Mouse (Mus musculus) embryonic fibroblast, embryonic 13.5 days (primary cell): Measurements from ENCODE around the gene Tgds. TPM values are rescaled to one million over a fixed set of nuclear protein-coding genes. Genes with fewer than 3 reads are reported as not detected.

Source experiments
- H3K27ac ChIP-seq: 2 replicates; pipeline ENCODE4 v1.5.1; 2012; ENCODE audit warnings: low read length, control low read depth, inconsistent platforms; ENCODE audit not compliant: insufficient read depth
- H3K4me1 ChIP-seq: 2 replicates; pipeline ENCODE4 v1.6.1; 2011; ENCODE audit warnings: low read length; ENCODE audit not compliant: control insufficient read depth, insufficient read depth
- H3K4me3 ChIP-seq: 2 replicates; pipeline ENCODE4 v1.5.1; 2011; ENCODE audit warnings: mild to moderate bottlenecking, control low read depth, low read length; ENCODE audit not compliant: insufficient read depth
- CTCF ChIP-seq: IDR thresholded peaks from 2 replicates; pipeline ENCODE4 v1.5.1; 2011; ENCODE audit warnings: mild to moderate bottlenecking, control low read depth, low read length, moderate library complexity, borderline replicate concordance; ENCODE audit not compliant: insufficient read depth
- POLR2A ChIP-seq: IDR thresholded peaks from 2 replicates; pipeline ENCODE4 v1.6.1; 2011; ENCODE audit warnings: low read depth, mild to moderate bottlenecking, control low read depth, low read length, moderate library complexity
- polyA plus RNA-seq: library from polyadenylated mRNA; stranded (reverse); fragments of >200 nt; gene quantifications from 2 replicates; pipeline ENCODE4 v1.2.4, GENCODE M21; 2011; ENCODE audit warnings: low read depth; ENCODE audit not compliant: missing spikeins, insufficient read length

The Tgds gene
- polyA plus RNA-seq, result 38.8 TPM in 2 replicates

- H3K4me1 ChIP-seq, result peaks cover 3% of the 10 kb centered on the region; the same call in 1 of the 2 replicates
- H3K4me3 ChIP-seq, result peak within 1 kb of the TSS; percentile 84
- H3K27ac ChIP-seq, result no peak within 1 kb of the TSS
- TF ChIP-seq CTCF, result no peak
- peak; percentile 88 for TF ChIP-seq POLR2A
Observed at GRCm38 (mm10) chr14:118132642-118132977, at the start of gene Tgds. TSS of gene Tgds (minus strand) at chr14:118132755.

- H3K4me3 ChIP-seq, result peak overlapping the region; percentile 57
- peaks cover 2% of the 10 kb centered on the region; the same call in 1 of the 2 replicates for H3K4me1 ChIP-seq
- no peak overlapping the region for H3K27ac ChIP-seq
- TF ChIP-seq POLR2A (peak; percentile 45), CTCF (no peak)
Observed at GRCm38 (mm10) chr14:118180711-118181177, 48.2 kb upstream of the Tgds start.

GRCm38 (mm10) chr14:118180117-118180557, 47.6 kb upstream of the Tgds start:
- Histone ChIP-seq H3K4me1 (peaks cover 2% of the 10 kb centered on the region; the same call in 1 of the 2 replicates), H3K4me3 (peak overlapping the region; percentile 57), H3K27ac (no peak overlapping the region)
- TF ChIP-seq POLR2A, result no peak
- no peak for TF ChIP-seq CTCF

- H3K4me3 ChIP-seq, result peak overlapping the region; percentile 57
- H3K4me1 ChIP-seq, result peaks cover 2% of the 10 kb centered on the region; the same call in 1 of the 2 replicates
- TF ChIP-seq CTCF, result no peak
- TF ChIP-seq POLR2A, result no peak
- H3K27ac ChIP-seq, result no peak overlapping the region
Observed at GRCm38 (mm10) chr14:118179701-118180100, 47.1 kb upstream of the Tgds start.

GRCm38 (mm10) chr14:118179251-118179650, 46.7 kb upstream of the Tgds start:
- H3K4me1 ChIP-seq, result peaks cover 2% of the 10 kb centered on the region; the same call in 1 of the 2 replicates
- no peak for TF ChIP-seq POLR2A
- no peak for TF ChIP-seq CTCF
- H3K27ac ChIP-seq, result no peak overlapping the region
- H3K4me3 ChIP-seq, result no peak overlapping the region

- no peak overlapping the region for H3K4me3 ChIP-seq
- peaks cover 2% of the 10 kb centered on the region; the same call in 1 of the 2 replicates for H3K4me1 ChIP-seq
- no peak overlapping the region for H3K27ac ChIP-seq
- no peak for TF ChIP-seq POLR2A
Observed at GRCm38 (mm10) chr14:118175694-118176085, 43.1 kb upstream of the Tgds start.

GRCm38 (mm10) chr14:118175071-118175693, 42.6 kb upstream of the Tgds start:
- Histone ChIP-seq H3K4me1 (peaks cover 2% of the 10 kb centered on the region; the same call in 1 of the 2 replicates), H3K4me3 (no peak overlapping the region), H3K27ac (no peak overlapping the region)
- no peak for TF ChIP-seq CTCF
- TF ChIP-seq POLR2A, result no peak

GRCm38 (mm10) chr14:118173590-118174203, 41.1 kb upstream of the Tgds start:
- Histone ChIP-seq H3K4me1 (no peaks in the 10 kb centered on the region), H3K4me3 (no peak overlapping the region), H3K27ac (no peak overlapping the region)
- TF ChIP-seq CTCF, result no peak
- no peak for TF ChIP-seq POLR2A

- Histone ChIP-seq H3K4me3 (no peak overlapping the region), H3K27ac (no peak overlapping the region), H3K4me1 (no peaks in the 10 kb centered on the region)
- TF ChIP-seq POLR2A (no peak), CTCF (no peak)
Observed at GRCm38 (mm10) chr14:118168776-118169175, 36.2 kb upstream of the Tgds start.

- H3K27ac ChIP-seq, result no peak overlapping the region
- H3K4me3 ChIP-seq, result no peak overlapping the region
- no peak for TF ChIP-seq POLR2A
- TF ChIP-seq CTCF, result no peak
- no peaks in the 10 kb centered on the region for H3K4me1 ChIP-seq
Observed at GRCm38 (mm10) chr14:118162640-118163039, 30.1 kb upstream of the Tgds start.

- TF ChIP-seq CTCF (no peak), POLR2A (no peak)
- no peak overlapping the region for H3K27ac ChIP-seq
Observed at GRCm38 (mm10) chr14:118161751-118162150, 29.2 kb upstream of the Tgds start.

More at GRCm38 (mm10) chr14:118161751-118162150, 29.2 kb upstream of the Tgds start:
- Histone ChIP-seq H3K4me3 (no peak overlapping the region), H3K4me1 (no peaks in the 10 kb centered on the region)
